Mouse (Mus musculus): ENCODE data around the gene Thra. TPM values are rescaled to one million over a fixed set of nuclear protein-coding genes. Genes with fewer than 3 reads are reported as not detected.

Thra gene
- total and polyA plus RNA-seq, 3 experiments: 1.1 to 3.9 (median 3.8) TPM

DNA sequence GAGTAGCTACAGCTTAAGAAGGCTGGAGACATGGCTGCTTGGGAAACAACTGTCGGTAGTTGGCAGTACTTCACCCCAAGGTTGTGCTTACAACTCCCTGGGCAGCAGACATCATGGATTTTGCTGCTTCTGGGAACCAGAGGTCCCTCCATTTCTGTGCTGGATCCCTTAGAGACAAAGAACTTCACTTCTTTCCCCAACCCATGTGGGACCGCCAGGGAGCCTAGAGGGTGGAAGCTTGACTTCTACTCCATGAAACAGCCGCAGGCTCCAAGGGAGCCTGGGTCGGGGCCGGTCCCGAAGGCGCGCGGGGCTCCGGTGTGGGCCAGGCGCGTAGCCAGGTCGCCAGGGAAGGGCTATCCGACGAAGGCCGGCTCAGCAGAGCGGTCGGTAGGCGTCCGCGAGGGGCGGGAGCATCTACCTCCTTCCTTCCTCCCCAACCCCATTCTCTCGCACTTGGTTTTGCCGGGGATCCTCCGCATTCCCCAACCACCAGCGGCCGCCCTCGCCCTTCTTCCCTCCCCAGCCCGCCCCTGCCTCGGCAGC, 54.1 kb downstream of the Thra start:
- Histone ChIP-seq H3K27me3 (replicated peaks) (no peaks in the 10 kb centered on the region), H3K4me2 (ENCODE audit: insufficient read depth, low read depth, poor library complexity, severe bottlenecking) (peak overlapping the region; percentile 42), H3K36me3 (replicated peaks in 1 of 2; ENCODE audit: control insufficient read depth in 1 of 2, insufficient read depth in 1 of 2, low read length in 1 of 2) (peaks cover 10 to 22% of the 10 kb centered on the region in 2 experiments), H3K9ac (ENCODE audit: insufficient read depth, low read depth) (peak overlapping the region; percentile 100), H3K4me3 (replicated peaks in 1 of 3; ENCODE audit: low read depth in 2 of 3, low read length in 2 of 3, poor library complexity in 1 of 3) (peak overlapping the region; percentile 77 to 79 (median 77)), H3K27ac (ENCODE audit: insufficient read depth, low read depth) (peak overlapping the region; percentile 94), H3K79me2 (replicated peaks; ENCODE audit: control insufficient read depth, extremely low read depth, insufficient read depth, poor library complexity, severe bottlenecking) (peaks cover 31% of the 10 kb centered on the region), H3K9me3 (replicated peaks; ENCODE audit: low read length) (no peaks in the 10 kb centered on the region), H3K4me1 (ENCODE audit: control insufficient read depth in 1 of 2, insufficient read depth in 2 of 2) (peaks cover 6 to 57% of the 10 kb centered on the region in 2 experiments)
- in situ Hi-C loops (cut with MboI; ENCODE audit: low pct_ligation_motif_present, low pct_unique_long_range_greater_than_20kb, low sequenced_read_pairs): loop anchor here (5.0 kb wide), 1 partner anchor 33 kb away; no protein-coding TSS in a partner anchor
- no peak for TF ChIP-seq MEF2A (IDR thresholded peaks at IDR 0.05; ENCODE audit: borderline replicate concordance, low read depth, low read length)
- TF ChIP-seq JUN (IDR thresholded peaks at IDR 0.05; ENCODE audit: insufficient read depth, low read depth, low read length): no peak
- TF ChIP-seq POLR2AphosphoS2 (IDR thresholded peaks at IDR 0.05; ENCODE audit: low read depth, low read length): no peak; the same call in 1 of the 2 replicates
- TF ChIP-seq E2F4 (IDR thresholded peaks at IDR 0.05; ENCODE audit: insufficient replicate concordance, low read depth, low read length): no peak
- peak; percentile 25; the same call in 1 of the 2 replicates for TF ChIP-seq ZKSCAN1 (IDR thresholded peaks at IDR 0.05; ENCODE audit: borderline replicate concordance, low read depth, low read length)
- TF ChIP-seq POLR2A (IDR thresholded peaks at IDR 0.05; ENCODE audit: low read depth, low read length): no peak; the same call in 1 of the 2 replicates
- TF ChIP-seq HCFC1 (IDR thresholded peaks at IDR 0.05; ENCODE audit: low read depth, low read length): no peak
- TF ChIP-seq ZNF384 (IDR thresholded peaks at IDR 0.05; ENCODE audit: low read depth, low read length): no peak
- TF ChIP-seq ETS1 (conservative IDR thresholded peaks at IDR 0.05; ENCODE audit: low read depth, low read length): no peak
- TF ChIP-seq MYC (IDR thresholded peaks at IDR 0.05; ENCODE audit: low read depth, low read length): peak; percentile 74; the same call in 1 of the 2 replicates
- TF ChIP-seq SMC3 (IDR thresholded peaks at IDR 0.05; ENCODE audit: low read depth, low read length): no peak
- peak; percentile 43; the same call in 1 of the 2 replicates for TF ChIP-seq NRF1 (IDR thresholded peaks at IDR 0.05; ENCODE audit: low read depth, low read length)
- TF ChIP-seq RCOR1 (conservative IDR thresholded peaks at IDR 0.05; ENCODE audit: low read depth, low read length): 0 out of 2 replicates have a peak, but pooled peaks have one; percentile 50
- TF ChIP-seq MAZ (IDR thresholded peaks at IDR 0.05; ENCODE audit: low read depth, low read length): no peak
- TF ChIP-seq KAT2A (IDR thresholded peaks at IDR 0.05; ENCODE audit: insufficient replicate concordance, low read length): no peak
- peak in 1 of 2 experiments; percentile 41; a peak in 2 of 4 replicates for TF ChIP-seq CTCF (conservative IDR thresholded peaks at IDR 0.05 in 1 of 2, IDR thresholded peaks at IDR 0.05 in 1 of 2; ENCODE audit: low read depth in 2 of 2, low read length in 2 of 2)
- no peak for TF ChIP-seq PAX5 (IDR thresholded peaks at IDR 0.05; ENCODE audit: low read length)
- TF ChIP-seq SIN3A (IDR thresholded peaks at IDR 0.05; ENCODE audit: low read length): peak; percentile 71
- TF ChIP-seq RAD21 (IDR thresholded peaks at IDR 0.05; ENCODE audit: low read depth, low read length): no peak
- TF ChIP-seq CHD1 (IDR thresholded peaks at IDR 0.05; ENCODE audit: low read depth, low read length): no peak
- no peak for TF ChIP-seq USF1 (IDR thresholded peaks at IDR 0.05; ENCODE audit: low read depth, low read length)
- no peak; the same call in 1 of the 2 replicates for TF ChIP-seq IRF4 (IDR thresholded peaks at IDR 0.05; ENCODE audit: low read depth, low read length)
- TF ChIP-seq MAX (IDR thresholded peaks at IDR 0.05; ENCODE audit: low read length): peak; percentile 73
- TF ChIP-seq ZMIZ1 (IDR thresholded peaks at IDR 0.05; ENCODE audit: low read depth, low read length): peak; percentile 69; the same call in 1 of the 2 replicates
- TF ChIP-seq GABPA (IDR thresholded peaks at IDR 0.05; ENCODE audit: insufficient replicate concordance, low read depth, low read length): no peak
- no peak for TF ChIP-seq USF2 (conservative IDR thresholded peaks at IDR 0.05; ENCODE audit: low read depth, low read length)
- TF ChIP-seq CHD2 (IDR thresholded peaks at IDR 0.05; ENCODE audit: low read length): no peak
- TF ChIP-seq MAFK (IDR thresholded peaks at IDR 0.05; ENCODE audit: insufficient replicate concordance, low read length): peak; percentile 25; the same call in 1 of the 2 replicates
- peak; percentile 93; the same call in 1 of the 2 replicates for TF ChIP-seq UBTF (IDR thresholded peaks at IDR 0.05; ENCODE audit: low read depth, low read length)
- TF ChIP-seq TBP (conservative IDR thresholded peaks at IDR 0.05; ENCODE audit: low read depth, low read length): 0 out of 2 replicates have a peak, but pooled peaks have one; percentile 43
- peak; percentile 71; the same call in 1 of the 2 replicates for TF ChIP-seq NELFE (IDR thresholded peaks at IDR 0.05; ENCODE audit: low read depth, low read length)
- no peak for TF ChIP-seq BHLHE40 (IDR thresholded peaks at IDR 0.05; ENCODE audit: low read depth, low read length)
- peak; percentile 38; the same call in 1 of the 2 replicates for TF ChIP-seq EP300 (IDR thresholded peaks at IDR 0.05; ENCODE audit: low read length)
- no peak for TF ChIP-seq ZC3H11A (IDR thresholded peaks at IDR 0.05; ENCODE audit: low read depth, low read length)
- TF ChIP-seq TCF12 (IDR thresholded peaks at IDR 0.05; ENCODE audit: low read depth, low read length): no peak
- TF ChIP-seq MXI1 (IDR thresholded peaks at IDR 0.05; ENCODE audit: low read depth, low read length): peak; percentile 59; the same call in 1 of the 2 replicates
- peak; percentile 70 for DNase-seq (ENCODE audit: extremely low read depth)
- dilution Hi-C loops (cut with MboI; ENCODE audit: extremely low pct_ligation_motif_present, extremely low pct_unique_long_range_greater_than_20kb, low sequenced_read_pairs): no loop called here
